Mouse (Mus musculus) layer of hippocampus, adult 8-10 months (tissue): Measurements from ENCODE around the gene Plch1. TPM values are rescaled to one million over a fixed set of nuclear protein-coding genes. Genes with fewer than 3 reads are reported as not detected.

Experiments used
- DNase-seq, 2 experiments: peaks; one replicate each; pipeline ENCODE4 v3.0.0; 2022; ENCODE audit warnings: low spot score in 2 of 2
- total RNA-seq, 4 experiments: library from RNA; stranded (reverse); gene quantifications; 2 replicates each; pipeline ENCODE4 v1.2.4; 2022

Gene Plch1
- total RNA-seq, 4 experiments from 2014 or later = 5.5 to 8.3 (median 7.0) TPM

DNA sequence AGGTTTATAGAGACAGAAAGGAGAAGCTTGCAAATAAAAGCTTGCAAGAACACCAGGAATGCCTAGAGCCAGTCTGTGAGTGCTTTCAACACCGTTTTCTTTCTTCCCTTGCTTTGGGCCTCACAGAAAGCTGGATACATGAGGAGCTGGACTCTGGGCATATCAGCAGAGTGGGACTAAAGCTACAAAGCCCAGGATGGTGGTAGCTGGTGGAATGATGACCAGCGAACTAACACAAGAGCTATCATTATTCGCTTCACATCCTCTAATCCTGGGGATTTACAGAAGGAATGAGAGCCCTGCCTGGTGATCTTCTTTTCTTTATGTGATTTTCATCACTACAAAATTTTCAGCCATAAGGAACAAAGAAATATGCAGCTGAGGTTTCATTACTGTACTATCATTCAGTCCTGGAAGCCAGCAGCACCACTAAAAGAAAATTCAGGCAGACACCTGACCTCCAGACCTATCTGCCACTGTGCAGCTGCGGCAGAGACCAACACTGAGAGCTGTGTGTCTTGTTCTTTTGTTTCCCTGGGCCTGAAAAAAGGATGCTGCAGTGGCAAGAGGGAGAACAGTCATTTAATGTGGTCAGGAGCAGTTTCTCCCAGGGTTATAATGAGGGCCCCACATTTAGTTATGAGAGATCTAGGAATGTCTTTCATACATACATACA, 172.5 kb downstream of the Plch1 start:
- no peak for DNase-seq

DNA sequence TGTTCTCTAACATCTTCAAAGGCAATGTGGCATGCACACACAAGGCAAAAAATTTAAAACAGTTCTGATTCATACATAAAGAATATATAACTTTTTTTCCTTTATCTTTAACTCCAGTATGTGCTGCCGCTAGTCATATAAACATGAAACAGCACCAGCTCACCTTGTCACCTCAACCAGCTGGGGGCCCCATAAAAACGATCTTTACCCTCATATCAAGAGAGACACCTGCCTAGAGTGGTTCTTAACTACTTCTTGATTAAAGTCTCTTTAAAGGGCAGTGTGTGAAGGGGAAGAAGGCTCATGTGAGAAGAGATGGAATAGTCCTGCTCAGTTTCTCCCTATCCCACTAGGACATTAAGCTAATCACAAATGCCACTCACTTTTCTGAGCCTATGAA, 205.6 kb downstream of the Plch1 start:
- DNase-seq = no peak

DNA sequence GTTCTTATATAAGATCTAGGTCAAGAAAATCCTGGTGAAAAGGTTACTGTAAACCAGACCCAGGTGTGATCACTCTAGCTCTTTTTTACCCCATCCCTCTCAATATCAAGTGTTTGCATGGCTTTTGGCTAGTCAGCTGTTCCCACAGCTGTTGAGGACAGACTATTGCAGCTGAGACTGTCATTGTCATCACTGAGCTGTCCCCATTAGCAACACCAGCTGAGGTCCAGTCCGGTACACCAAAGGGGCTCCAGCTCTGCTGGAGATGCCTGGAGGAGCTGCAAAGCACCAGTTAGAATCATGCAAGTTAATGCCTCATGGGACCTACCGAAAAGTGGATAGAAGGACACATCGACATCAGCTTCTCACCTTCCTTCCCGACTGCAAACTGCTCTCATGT, 206.5 kb downstream of the Plch1 start:
- no peak for DNase-seq

DNA sequence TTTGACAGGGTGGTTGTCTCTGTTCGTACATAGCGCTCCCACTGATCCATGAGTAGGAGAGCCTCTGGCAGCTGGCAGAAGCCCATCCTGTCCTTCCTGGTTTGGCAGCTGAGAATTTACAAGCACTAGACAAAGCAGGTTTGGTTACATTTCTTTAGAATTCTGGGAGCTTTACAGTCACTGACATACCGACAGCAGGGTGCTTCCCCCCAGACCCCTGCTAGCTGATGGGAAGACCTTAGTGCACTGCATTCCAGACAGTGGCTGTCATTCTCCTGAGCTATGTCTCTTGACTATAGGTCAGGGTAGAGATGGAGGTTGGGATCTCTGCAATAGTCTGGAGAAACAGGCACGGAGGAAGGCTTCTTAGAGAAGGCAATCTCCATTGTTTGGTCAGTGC, 230.5 kb downstream of the Plch1 start:
- DNase-seq = no peak

DNA sequence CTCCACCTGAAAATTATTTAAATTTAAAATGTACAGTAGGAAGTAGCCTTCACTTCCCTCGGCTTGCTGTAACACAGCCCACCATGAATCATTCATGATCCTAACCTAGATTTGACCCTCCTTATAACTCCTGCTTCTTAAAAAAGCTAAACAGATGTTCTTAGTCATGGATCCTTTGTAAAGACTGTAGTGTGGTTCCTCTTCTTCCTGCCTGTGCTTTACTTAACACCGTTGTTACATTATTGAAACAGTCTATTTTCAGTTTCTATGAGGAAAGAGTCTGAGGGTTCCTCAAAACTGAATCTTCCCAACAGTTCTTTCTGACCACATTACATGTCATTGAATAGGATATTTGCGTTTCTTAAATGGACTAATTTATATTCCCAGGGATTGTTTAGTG, 234.0 kb downstream of the Plch1 start:
- no peak for DNase-seq

DNA sequence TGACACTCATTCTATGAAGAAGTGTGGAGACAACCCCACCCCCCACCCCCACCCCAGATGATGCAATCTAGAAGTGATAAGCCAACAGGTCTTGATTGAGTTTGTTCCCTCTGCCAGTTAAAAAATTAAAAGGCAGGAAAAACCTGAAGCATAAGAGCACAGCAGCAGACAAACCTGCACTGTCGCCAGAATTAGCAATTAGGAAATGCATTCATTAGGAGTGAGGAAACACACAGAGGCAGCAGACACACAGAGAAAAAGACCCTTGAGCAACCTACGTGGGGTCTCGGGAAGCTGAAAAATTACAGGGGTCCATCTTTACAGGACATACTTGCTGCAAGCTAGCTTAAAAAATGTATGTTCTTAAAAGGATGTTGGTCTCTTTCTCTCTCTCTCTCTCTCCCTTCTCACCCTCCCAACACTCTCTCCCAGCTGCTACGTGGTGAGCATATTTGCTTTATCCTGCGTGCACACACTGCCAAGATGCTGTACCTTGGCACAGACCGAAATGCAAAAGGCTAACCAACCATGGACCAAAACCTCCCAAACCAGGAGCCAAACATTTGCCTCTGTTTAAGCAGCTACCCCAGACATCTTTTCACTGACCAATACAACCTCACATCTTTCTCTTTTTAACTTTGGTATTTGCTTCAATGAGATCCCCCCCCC, 234.6 kb downstream of the Plch1 start:
- DNase-seq = peak; percentile 5 to 13

Other genes with a start within 250 kb of the Plch1 start
- gene E130311K13Rik, start 30.0 kb upstream of the Plch1 start, total RNA-seq = 10 to 100 TPM; 13.1 to 14.4 (median 13.5) TPM
- gene Slc33a1, start 65.3 kb upstream of the Plch1 start, total RNA-seq = 10 to 100 TPM; 26.2 to 31.3 (median 30.0) TPM
- 10 to 100 TPM; 39.3 to 56.4 (median 47.0) TPM for gene Gmps, start 76.6 kb upstream of the Plch1 start, total RNA-seq
- gene Vmn2r1, start 182.1 kb upstream of the Plch1 start, total RNA-seq = under 1 TPM; 0.33 to 0.92 (median 0.67) TPM
- gene Vmn2r2, start 242.5 kb upstream of the Plch1 start, total RNA-seq = not detected